Mouse (Mus musculus): ENCODE results near the gene Zgpat. TPM values are rescaled to one million over a fixed set of nuclear protein-coding genes. Genes with fewer than 3 reads are reported as not detected.

The Zgpat gene
- polyA plus RNA-seq, 1 experiment from 2014 or later = 41.1 TPM

DNA sequence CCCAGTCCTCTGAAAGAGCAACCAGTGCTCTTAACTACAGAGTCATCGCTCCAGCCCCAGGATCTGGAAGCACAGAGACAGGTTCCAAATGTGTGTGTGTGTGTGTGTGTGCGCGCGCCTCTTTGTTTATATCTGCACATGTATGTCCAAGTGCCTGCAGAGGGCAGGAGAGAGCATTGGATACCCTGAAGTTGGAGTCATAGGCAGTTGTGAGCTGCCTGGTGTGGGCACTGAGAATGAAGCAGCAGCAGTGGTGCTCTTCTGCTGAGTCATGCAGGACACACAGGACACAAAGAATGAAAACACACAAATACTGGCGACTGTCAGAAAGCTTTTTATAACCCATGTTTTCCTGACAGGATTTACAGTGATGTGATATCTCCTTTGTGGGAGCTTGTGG, 5.3 kb downstream of the Zgpat start:
- H3K4me1 ChIP-seq (ENCODE audit: insufficient read depth) = peaks cover 13% of the 10 kb centered on the region
- H3K36me3 ChIP-seq (ENCODE audit: insufficient read depth) = peaks cover 13% of the 10 kb centered on the region
- H3K27ac ChIP-seq (ENCODE audit: low read depth) = no peak overlapping the region
- ATAC-seq (ENCODE audit: insufficient read depth) = no peak
- no peak for DNase-seq
- no peaks in the 10 kb centered on the region for H3K27me3 ChIP-seq (ENCODE audit: insufficient read depth, low read length)
- WGBS = 94% methylated on average over 5 of the region's 5 CpGs
- no peak for TF ChIP-seq CTCF (IDR thresholded peaks at IDR 0.05; ENCODE audit: low read depth)
- H3K9ac ChIP-seq = no peak overlapping the region
- no peak overlapping the region for H3K4me2 ChIP-seq
- H3K9me3 ChIP-seq (ENCODE audit: low read depth, low read length) = no peaks in the 10 kb centered on the region
- H3K4me3 ChIP-seq (ENCODE audit: low read depth, low read length) = no peak overlapping the region

DNA sequence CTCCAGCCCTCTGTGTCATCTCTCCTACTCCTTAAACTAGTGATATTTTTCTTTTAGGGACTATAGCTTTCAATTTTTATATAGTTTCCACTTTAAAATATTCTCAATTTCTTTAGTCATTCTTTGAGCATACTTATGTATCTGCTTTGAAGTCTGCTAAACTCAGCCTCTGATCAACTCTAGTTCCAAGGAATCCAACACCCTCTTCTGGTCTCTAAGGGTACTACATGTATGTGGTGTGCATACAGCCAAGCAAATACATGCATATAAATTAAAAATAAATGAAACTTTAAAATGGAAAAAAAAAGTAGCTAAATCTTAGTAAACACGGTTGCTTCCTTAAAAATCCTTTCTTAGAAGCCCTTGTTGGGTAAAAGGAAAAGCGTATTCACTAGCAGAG, 11.1 kb downstream of the Zgpat start:
- 85% methylated on average over 2 of the region's 2 CpGs for WGBS
- no peak overlapping the region for H3K9ac ChIP-seq

DNA sequence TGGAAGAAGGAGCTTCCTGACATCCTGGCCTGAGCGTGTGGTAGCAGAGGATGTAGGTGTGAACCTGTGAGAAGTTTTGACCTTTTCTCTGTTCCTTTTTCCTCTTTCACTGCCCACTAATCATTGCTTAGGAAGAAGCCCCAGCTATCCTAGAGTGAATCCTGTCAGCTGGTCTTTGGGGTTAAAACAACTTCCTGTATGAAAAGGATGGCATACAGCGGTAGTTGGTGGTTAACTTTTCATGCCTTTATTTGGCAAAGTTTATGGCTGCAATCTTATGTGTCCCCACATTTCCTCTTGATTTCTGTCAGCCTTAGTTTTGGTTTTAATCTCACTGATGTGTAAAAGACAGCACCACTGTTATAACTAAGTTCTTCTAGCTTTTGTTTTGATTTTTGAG, 12.5 kb downstream of the Zgpat start:
- TF ChIP-seq CTCF (IDR thresholded peaks at IDR 0.05; ENCODE audit: low read depth) = no peak
- 63% methylated on average over 2 of the region's 2 CpGs for WGBS

More for the DNA sequence above, 11.1 kb downstream of the Zgpat start:
- H3K9me3 ChIP-seq (ENCODE audit: low read depth, low read length) = no peaks in the 10 kb centered on the region
- no peak overlapping the region for H3K4me3 ChIP-seq (ENCODE audit: low read depth, low read length)
- no peaks in the 10 kb centered on the region for H3K4me1 ChIP-seq (ENCODE audit: insufficient read depth)
- no peaks in the 10 kb centered on the region for H3K27me3 ChIP-seq (ENCODE audit: insufficient read depth, low read length)
- peak; percentile 52 for TF ChIP-seq CTCF (IDR thresholded peaks at IDR 0.05; ENCODE audit: low read depth)
- ATAC-seq (ENCODE audit: insufficient read depth) (no peak), DNase-seq (peak; percentile 68)
- H3K27ac ChIP-seq (ENCODE audit: low read depth) = no peak overlapping the region
- H3K36me3 ChIP-seq (ENCODE audit: insufficient read depth) = peaks cover 30% of the 10 kb centered on the region
- no peak overlapping the region for H3K4me2 ChIP-seq

DNA sequence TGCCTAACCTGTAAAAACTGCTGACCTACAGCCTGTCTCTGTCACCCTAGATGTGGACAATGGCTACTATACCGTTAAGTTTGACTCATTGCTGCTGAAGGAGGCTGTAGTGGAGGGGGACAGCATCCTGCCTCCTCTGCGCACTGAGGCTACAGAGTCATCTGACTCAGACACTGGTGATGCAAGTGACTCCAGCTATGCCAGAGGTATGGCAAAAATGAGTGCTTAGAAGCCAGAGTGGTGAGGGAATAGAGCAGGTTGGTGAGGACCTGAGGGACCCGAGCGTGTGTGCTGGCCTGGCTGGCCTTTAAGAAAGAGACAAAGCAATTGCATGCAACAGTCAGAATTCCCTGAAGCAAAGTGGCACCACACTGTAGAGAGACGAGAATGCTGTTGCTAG, 14.0 kb downstream of the Zgpat start:
- no peak for ATAC-seq (ENCODE audit: insufficient read depth)
- Histone ChIP-seq H3K36me3 (ENCODE audit: insufficient read depth) (peaks cover 59% of the 10 kb centered on the region), H3K27me3 (ENCODE audit: insufficient read depth, low read length) (no peaks in the 10 kb centered on the region), H3K9ac (no peak overlapping the region), H3K27ac (ENCODE audit: low read depth) (no peak overlapping the region), H3K4me2 (no peak overlapping the region), H3K9me3 (ENCODE audit: low read depth, low read length) (no peaks in the 10 kb centered on the region), H3K4me1 (ENCODE audit: insufficient read depth) (0 out of 2 replicates have a peak, but pooled peaks cover 1% of the 10 kb centered on the region), H3K4me3 (ENCODE audit: low read depth, low read length) (no peak overlapping the region)
- 91% methylated on average over 5 of the region's 5 CpGs for WGBS
- DNase-seq = no peak
- no peak for TF ChIP-seq CTCF (IDR thresholded peaks at IDR 0.05; ENCODE audit: low read depth)

More for the DNA sequence above, 12.5 kb downstream of the Zgpat start:
- Histone ChIP-seq H3K4me2 (no peak overlapping the region), H3K9ac (no peak overlapping the region), H3K4me1 (ENCODE audit: insufficient read depth) (no peaks in the 10 kb centered on the region), H3K27me3 (ENCODE audit: insufficient read depth, low read length) (no peaks in the 10 kb centered on the region), H3K36me3 (ENCODE audit: insufficient read depth) (peaks cover 44% of the 10 kb centered on the region), H3K9me3 (ENCODE audit: low read depth, low read length) (no peaks in the 10 kb centered on the region), H3K4me3 (ENCODE audit: low read depth, low read length) (no peak overlapping the region), H3K27ac (ENCODE audit: low read depth) (no peak overlapping the region)
- ATAC-seq (ENCODE audit: insufficient read depth) (no peak), DNase-seq (no peak)

DNA sequence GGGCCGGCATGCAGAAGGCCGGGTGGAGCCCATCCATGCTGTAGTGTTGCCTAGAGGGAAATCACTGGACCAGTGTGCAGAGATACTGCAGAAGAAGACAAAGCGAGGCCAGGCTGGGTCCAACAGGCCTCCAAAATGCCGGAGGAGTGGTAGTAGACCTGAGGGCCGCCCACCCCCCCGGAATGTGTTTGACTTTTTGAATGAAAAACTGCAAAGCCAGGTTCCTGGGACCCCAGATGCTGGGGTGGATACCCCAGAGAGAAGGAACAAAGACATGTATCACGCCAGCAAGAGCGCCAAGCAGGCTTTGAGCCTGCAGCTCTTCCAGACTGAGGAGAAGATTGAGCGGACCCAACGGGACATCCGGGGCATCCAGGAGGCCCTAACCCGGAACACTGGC, 15.1 kb downstream of the Zgpat start, which contains the start of gene Lime1:
Lime1 (plus strand) TSS at position 301 of the 400 bp plus-strand sequence.
- Histone ChIP-seq H3K4me2 (no peak within 1 kb of the TSS), H3K9me3 (ENCODE audit: low read depth, low read length) (no peaks in the 10 kb centered on the region), H3K27me3 (ENCODE audit: insufficient read depth, low read length) (no peaks in the 10 kb centered on the region), H3K4me1 (ENCODE audit: insufficient read depth) (0 out of 2 replicates have a peak, but pooled peaks cover 5% of the 10 kb centered on the region), H3K36me3 (ENCODE audit: insufficient read depth) (peaks cover 63% of the 10 kb centered on the region), H3K4me3 (ENCODE audit: low read depth, low read length) (no peak within 1 kb of the TSS), H3K27ac (ENCODE audit: low read depth) (no peak within 1 kb of the TSS), H3K9ac (no peak within 1 kb of the TSS)
- ATAC-seq (ENCODE audit: insufficient read depth) (no peak), DNase-seq (no peak)
- no peak for TF ChIP-seq CTCF (IDR thresholded peaks at IDR 0.05; ENCODE audit: low read depth)
- WGBS = 97% methylated on average over 12 of the region's 12 CpGs

DNA sequence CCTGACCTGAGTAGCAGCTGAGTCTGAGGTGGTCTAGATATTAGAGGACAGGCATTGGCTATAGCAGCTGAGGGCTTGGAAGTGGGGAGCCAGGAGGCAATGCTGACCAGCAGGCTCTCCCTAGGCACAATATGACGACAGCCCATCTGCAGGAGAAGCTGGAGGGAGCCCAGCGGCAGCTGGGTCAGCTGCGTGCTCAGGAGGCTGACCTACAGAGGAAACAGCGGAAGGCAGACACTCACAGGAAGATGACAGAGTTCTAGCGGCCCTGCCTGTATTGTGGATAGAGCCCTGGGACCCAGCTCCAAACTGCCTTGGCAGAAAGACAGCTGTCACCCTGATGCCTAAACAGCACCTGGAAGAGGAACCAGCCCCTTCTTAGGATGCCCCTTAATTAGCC, 15.5 kb downstream of the Zgpat start:
- DNase-seq (no peak), ATAC-seq (ENCODE audit: insufficient read depth) (no peak)
- Histone ChIP-seq H3K4me2 (no peak overlapping the region), H3K36me3 (ENCODE audit: insufficient read depth) (peaks cover 63% of the 10 kb centered on the region), H3K27me3 (ENCODE audit: insufficient read depth, low read length) (no peaks in the 10 kb centered on the region), H3K4me1 (ENCODE audit: insufficient read depth) (0 out of 2 replicates have a peak, but pooled peaks cover 5% of the 10 kb centered on the region), H3K9ac (no peak overlapping the region), H3K4me3 (ENCODE audit: low read depth, low read length) (no peak overlapping the region), H3K9me3 (ENCODE audit: low read depth, low read length) (no peaks in the 10 kb centered on the region), H3K27ac (ENCODE audit: low read depth) (no peak overlapping the region)
- 85% methylated on average over 5 of the region's 5 CpGs for WGBS
- no peak for TF ChIP-seq CTCF (IDR thresholded peaks at IDR 0.05; ENCODE audit: low read depth)

DNA sequence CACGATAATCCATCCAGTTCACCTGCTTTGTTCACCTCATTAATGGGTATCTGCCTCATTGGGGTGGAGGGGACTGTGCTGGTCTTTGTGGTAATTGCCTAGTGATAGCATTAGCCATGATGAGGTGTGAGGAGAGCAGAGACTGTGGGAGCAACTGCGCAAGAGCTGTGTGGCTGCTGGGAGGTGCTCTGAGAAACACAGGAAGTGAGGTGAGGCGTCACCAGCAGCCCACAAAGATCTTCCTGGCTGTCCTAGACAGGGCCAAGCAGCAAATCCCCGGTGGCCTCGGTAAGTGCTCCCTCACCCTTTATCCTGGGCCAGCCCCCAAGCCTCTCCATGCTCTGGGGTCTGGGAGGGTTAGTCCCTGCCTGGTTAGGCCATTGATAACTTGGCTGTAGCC, 16.4 kb downstream of the Zgpat start:
- peaks cover 68% of the 10 kb centered on the region for H3K36me3 ChIP-seq (ENCODE audit: insufficient read depth)
- ATAC-seq (ENCODE audit: insufficient read depth) (no peak), DNase-seq (no peak)
- TF ChIP-seq CTCF (IDR thresholded peaks at IDR 0.05; ENCODE audit: low read depth) = no peak
- 85% methylated on average over 5 of the region's 5 CpGs for WGBS
- H3K4me3 ChIP-seq (ENCODE audit: low read depth, low read length) = no peak overlapping the region
- H3K9ac ChIP-seq = no peak overlapping the region
- 0 out of 2 replicates have a peak, but pooled peaks cover 5% of the 10 kb centered on the region for H3K4me1 ChIP-seq (ENCODE audit: insufficient read depth)
- no peak overlapping the region for H3K27ac ChIP-seq (ENCODE audit: low read depth)
- no peaks in the 10 kb centered on the region for H3K9me3 ChIP-seq (ENCODE audit: low read depth, low read length)
- no peaks in the 10 kb centered on the region for H3K27me3 ChIP-seq (ENCODE audit: insufficient read depth, low read length)
- no peak overlapping the region for H3K4me2 ChIP-seq

Data from lung, embryonic 14.5 days (tissue).